Mouse (Mus musculus) ES-E14 (cell line): ENCODE results near the gene Nucb1. TPM values are rescaled to one million over a fixed set of nuclear protein-coding genes. Genes with fewer than 3 reads are reported as not detected.

Source experiments
- DNase-seq: peaks from one replicate; pipeline ENCODE4 v3.0.0-alpha.2; 2013; ENCODE audit warnings: low read depth, low spot score
- H3K27ac ChIP-seq: 2 replicates; pipeline ENCODE4 v1.5.1; 2012; ENCODE audit warnings: low read depth, mild to moderate bottlenecking, low read length, moderate library complexity, mixed read lengths; ENCODE audit not compliant: poor library complexity, insufficient read depth, severe bottlenecking
- H3K36me3 ChIP-seq: 2 replicates; pipeline ENCODE4 v1.6.1; 2012; ENCODE audit warnings: mild to moderate bottlenecking, low read length, moderate library complexity, mixed read lengths; ENCODE audit not compliant: control insufficient read depth, poor library complexity, insufficient read depth, severe bottlenecking
- H3K4me1 ChIP-seq, 2 experiments: fragments of 150-350 bp in 1 of 2; sonication (generic) in 1 of 2; 2 replicates each; pipeline ENCODE4 v1.6.1; 2012; ENCODE audit warnings: low read length in 2 of 2, mild to moderate bottlenecking in 1 of 2, mixed read lengths in 1 of 2; ENCODE audit not compliant: control insufficient read depth in 2 of 2, insufficient read depth in 2 of 2, poor library complexity in 1 of 2
- H3K4me3 ChIP-seq, 2 experiments: fragments of 150-350 bp in 1 of 2; sonication (generic) in 1 of 2; 2 replicates each; pipeline ENCODE4 v1.5.1; 2012; ENCODE audit warnings: low read length in 2 of 2, low read depth in 1 of 2, mild to moderate bottlenecking in 1 of 2, mixed read lengths in 1 of 2; ENCODE audit not compliant: insufficient read depth in 1 of 2, poor library complexity in 1 of 2, severe bottlenecking in 1 of 2
- H3K9ac ChIP-seq: 2 replicates; pipeline ENCODE4 v1.6.1; 2012; ENCODE audit warnings: low read depth, mild to moderate bottlenecking, low read length, mixed read lengths; ENCODE audit not compliant: poor library complexity, insufficient read depth, severe bottlenecking
- H3K9me3 ChIP-seq: fragments of 150-350 bp; sonication (generic); 2 replicates; pipeline ENCODE4 v1.6.1; 2012; ENCODE audit warnings: low read depth, mild to moderate bottlenecking, low read length; ENCODE audit not compliant: control insufficient read depth, insufficient read depth
- CHD2 ChIP-seq: IDR thresholded peaks from 2 replicates; pipeline ENCODE4 v1.6.1; 2014; ENCODE audit warnings: mild to moderate bottlenecking, low read depth, low read length, inconsistent platforms
- HCFC1 ChIP-seq: IDR thresholded peaks from 2 replicates; pipeline ENCODE4 v1.6.1; 2012; ENCODE audit warnings: low read length, inconsistent platforms, borderline replicate concordance; ENCODE audit not compliant: insufficient read depth
- MAFK ChIP-seq: IDR thresholded peaks from 2 replicates; pipeline ENCODE4 v1.6.1; 2014; ENCODE audit warnings: mild to moderate bottlenecking, low read depth, low read length, inconsistent platforms; ENCODE audit not compliant: insufficient read depth
- ZC3H11A ChIP-seq: IDR thresholded peaks from 2 replicates; pipeline ENCODE4 v1.6.1; 2012; ENCODE audit warnings: low read depth, mild to moderate bottlenecking, inconsistent platforms, low read length, borderline replicate concordance
- ZNF384 ChIP-seq: IDR thresholded peaks from 2 replicates; pipeline ENCODE4 v1.6.1; 2012; ENCODE audit warnings: low read depth, low read length, inconsistent platforms
- in situ Hi-C, 2 experiments: fragments of 600-800 bp; cut with MboI; formaldehyde crosslinking; loops; one replicate each; pipeline ENCODE4 v1.15.1; 2025; ENCODE audit warnings: low sequenced_read_pairs in 2 of 2, inconsistent platforms in 1 of 2; ENCODE audit not compliant: unreplicated experiment in 2 of 2
- total RNA-seq: library from RNA; depleted of rRNA; stranded (reverse); fragments of 300-350 nt; gene quantifications from 2 replicates; pipeline ENCODE4 v1.2.3, GENCODE M21; 2012; rRNA removed

Gene Nucb1
- total RNA-seq: 131 and 178 TPM in 2 replicates

DNA sequence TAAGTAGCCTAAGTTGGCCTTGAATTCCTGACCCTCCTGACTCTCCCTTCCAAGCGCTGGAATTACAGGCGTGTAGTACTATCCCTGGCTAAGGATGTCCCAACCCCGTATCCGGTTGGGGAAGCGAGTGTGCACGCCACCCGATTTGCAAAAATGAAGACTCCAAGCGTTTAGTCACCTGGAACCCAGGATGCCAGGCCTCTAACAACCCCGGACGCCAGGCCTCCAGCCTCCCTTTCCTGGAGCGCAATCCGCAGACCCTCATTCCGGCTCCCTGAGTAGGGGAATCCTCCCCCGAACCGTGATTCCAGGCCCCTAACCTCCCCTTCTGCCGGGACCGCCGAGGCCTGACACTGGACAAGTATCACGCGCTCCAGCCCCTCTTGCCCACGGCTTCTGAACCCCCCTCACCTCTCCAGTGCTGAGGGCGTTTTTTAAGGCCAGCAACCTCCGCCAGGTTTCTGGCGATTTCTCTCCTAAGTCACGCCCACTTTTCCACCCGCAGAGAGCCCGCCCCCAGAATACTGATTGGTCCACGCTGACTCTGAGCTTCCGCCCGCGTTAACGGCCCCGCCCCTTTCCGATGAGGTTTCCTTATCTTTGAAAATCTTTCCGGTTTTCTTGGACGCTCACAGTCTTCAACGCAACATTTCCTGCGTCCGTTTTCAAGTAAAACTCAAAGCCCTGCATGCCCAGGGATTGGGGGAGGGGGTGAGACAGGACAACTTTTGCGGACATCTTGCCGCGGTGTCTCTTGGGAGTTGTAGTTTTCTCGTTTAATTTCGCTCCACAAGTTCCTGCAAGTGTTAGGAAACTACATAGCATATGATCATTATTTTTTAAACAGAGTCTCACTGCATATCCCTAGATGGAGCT, at the start of gene Nucb1:
Nucb1 (minus strand) TSS at position 495 of the 876 bp plus-strand sequence.
- Histone ChIP-seq H3K27ac (peak within 1 kb of the TSS; percentile 93), H3K4me3 (peak within 1 kb of the TSS; percentile 74 to 99), H3K36me3 (peaks cover 5% of the 10 kb centered on the region; the same call in 1 of the 2 replicates), H3K9ac (peak within 1 kb of the TSS; percentile 85), H3K4me1 (peaks cover 4 to 19% of the 10 kb centered on the region in 2 experiments; a peak in 3 of 4 replicates), H3K9me3 (no peaks in the 10 kb centered on the region)
- in situ Hi-C loops: no loop called here
- peak; percentile 62; the same call in 1 of the 2 replicates for TF ChIP-seq CHD2
- TF ChIP-seq ZNF384: no peak
- peak; percentile 96 for TF ChIP-seq HCFC1
- peak; percentile 95 for DNase-seq

- H3K27ac ChIP-seq: peak overlapping the region; percentile 98
Measured at GRCm38 (mm10) chr7:45558907-45559306, 48.7 kb upstream of the Nucb1 start.

GRCm38 (mm10) chr7:45555787-45556186, 45.6 kb upstream of the Nucb1 start:
- no peaks in the 10 kb centered on the region; the same call in 1 of the 2 replicates for H3K36me3 ChIP-seq
- peaks cover 19 to 27% of the 10 kb centered on the region in 2 experiments for H3K4me1 ChIP-seq
- H3K27ac ChIP-seq: peak overlapping the region; percentile 51; the same call in 1 of the 2 replicates
- H3K4me3 ChIP-seq: peak overlapping the region in 1 of 2 experiments; percentile 36; a peak in 2 of 4 replicates
- no peaks in the 10 kb centered on the region for H3K9me3 ChIP-seq
- no peak for DNase-seq
- H3K9ac ChIP-seq: peak overlapping the region; percentile 68
- in situ Hi-C loops: no loop called here
- TF ChIP-seq ZC3H11A: peak; percentile 67; the same call in 1 of the 2 replicates
- no peak for TF ChIP-seq HCFC1

More at GRCm38 (mm10) chr7:45558907-45559306, 48.7 kb upstream of the Nucb1 start:
- peaks cover 13 to 16% of the 10 kb centered on the region in 2 experiments; a peak in 3 of 4 replicates for H3K4me1 ChIP-seq
- no peak for DNase-seq
- H3K4me3 ChIP-seq: peak overlapping the region; percentile 64 to 71; a peak in 3 of 4 replicates
- TF ChIP-seq CHD2 (no peak), HCFC1 (no peak), ZNF384 (no peak), MAFK (no peak), ZC3H11A (no peak)
- peak overlapping the region; percentile 79; the same call in 1 of the 2 replicates for H3K9ac ChIP-seq
- peaks cover 6% of the 10 kb centered on the region; the same call in 1 of the 2 replicates for H3K36me3 ChIP-seq
- no peaks in the 10 kb centered on the region for H3K9me3 ChIP-seq
- in situ Hi-C loops: no loop called here

DNA sequence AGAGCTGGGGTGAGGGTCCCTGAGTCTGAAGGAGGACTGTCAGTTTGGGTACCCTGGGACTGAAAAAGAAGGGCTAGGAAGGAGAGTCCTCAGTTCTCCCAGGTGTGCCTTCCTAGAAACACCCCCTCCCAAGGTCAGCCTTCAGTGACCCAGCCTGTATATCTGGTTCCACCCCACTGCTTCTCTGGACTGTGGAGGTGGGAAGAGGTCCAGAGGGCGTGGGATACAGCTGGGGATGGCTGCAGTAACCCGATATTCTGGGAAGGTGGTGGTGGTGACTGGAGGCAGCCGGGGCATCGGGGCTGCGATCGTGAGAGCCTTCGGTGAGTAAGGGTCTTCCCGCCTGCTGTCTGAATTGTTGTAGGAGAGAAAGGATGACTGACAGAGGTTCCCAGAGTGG, 44.5 kb upstream of the Nucb1 start, which contains the start of gene Hsd17b14:
Hsd17b14 (plus strand) TSS at position 150 of the 400 bp plus-strand sequence.
- peaks cover 19 to 28% of the 10 kb centered on the region in 2 experiments for H3K4me1 ChIP-seq
- H3K36me3 ChIP-seq: no peaks in the 10 kb centered on the region; the same call in 1 of the 2 replicates
- peak within 1 kb of the TSS; percentile 28; the same call in 1 of the 2 replicates for H3K9ac ChIP-seq
- TF ChIP-seq HCFC1 (no peak), MAFK (no peak), ZNF384 (no peak), ZC3H11A (no peak), CHD2 (no peak)
- peak within 1 kb of the TSS; percentile 24 to 39 for H3K4me3 ChIP-seq
- no peak for DNase-seq
- in situ Hi-C loops: no loop called here
- H3K27ac ChIP-seq: peak within 1 kb of the TSS; percentile 90
- no peaks in the 10 kb centered on the region for H3K9me3 ChIP-seq
